Comparison of ENCODE assay signal across 22 mouse cellular contexts in the genomic region with DNA sequence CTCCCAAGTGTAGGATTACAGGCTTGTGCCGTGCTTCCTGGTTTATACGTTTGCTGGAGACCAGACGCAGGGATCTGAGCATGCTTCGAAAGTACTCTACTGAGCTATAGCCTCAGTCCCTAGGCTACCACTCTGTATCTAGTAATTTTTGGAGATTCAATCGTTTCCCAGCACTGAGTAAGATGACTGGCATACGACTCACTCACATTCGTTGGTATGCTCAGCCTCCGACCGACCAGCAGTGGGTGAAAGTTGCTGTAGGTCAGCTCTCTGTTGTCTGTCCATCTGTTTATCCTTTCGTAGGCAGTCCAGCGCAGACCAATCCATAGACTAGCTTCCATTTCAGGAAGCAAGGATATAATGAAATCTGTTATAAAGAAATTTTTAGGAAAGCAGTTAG. TPM values are rescaled to one million over a fixed set of nuclear protein-coding genes. Genes with fewer than 3 reads are reported as not detected.
DNase-seq lines count a peak whose midpoint lies in the region; ATAC-seq and TF ChIP-seq lines count a peak whose summit lies in the region.
"Had no signal": no experiment of that assay in that cellular context is flagged by ENCODE, and none has a peak within 500 bp of the region (broad histone marks: within the 10 kb centered on the region; RNA-seq: fewer than 3 reads in every experiment).

No protein-coding gene starts in this region.

- peak; percentile 79 for DNase-seq in heart, adult 11 months
- DNase-seq in heart, adult 18-20 months, result no peak
- DNase-seq in G1E (ENCODE audit: low spot score), result no peak
- no peak for DNase-seq in layer of hippocampus, adult 18-20 months (ENCODE audit: low spot score in 2 of 2)
- DNase-seq: adrenal gland, adult 2 months; adrenal gland, postnatal 10 days; adrenal gland, postnatal 25 days; cerebellum, adult 11 months; cerebellum, adult 18-20 months; cerebellum, adult 8-10 months; cerebellum, adult 9-11 months; cerebellum, postnatal 14 days; cerebellum, postnatal 36 days; embryo, embryonic 11 days had no signal

- H3K9me3 ChIP-seq in G1E (replicated peaks), result no peaks in the 10 kb centered on the region
- H3K9me3 ChIP-seq: embryonic facial prominence, embryonic 13.5 days; embryonic facial prominence, embryonic 15.5 days; forebrain, embryonic 10.5 days; forebrain, embryonic 12.5 days had no signal

- no peak for ATAC-seq in G1E (ENCODE audit: extremely low read depth, insufficient number of reproducible peaks, low FRiP score, poor library complexity, severe bottlenecking)
- ATAC-seq in CD4-positive, CD25-positive, alpha-beta regulatory T cell, adult 4 months, result no peak
- ATAC-seq: forebrain, embryonic 14.5 days; forebrain, embryonic 16.5 days had no signal

- H3K4me1 ChIP-seq in G1E (ENCODE audit: insufficient read depth, low read depth, low read length), result peaks cover 49% of the 10 kb centered on the region
- H3K4me1 ChIP-seq: embryonic facial prominence, embryonic 13.5 days; embryonic facial prominence, embryonic 15.5 days; forebrain, embryonic 10.5 days; forebrain, embryonic 12.5 days had no signal

- no peaks in the 10 kb centered on the region for H3K27me3 ChIP-seq in G1E (ENCODE audit: insufficient read depth, low read length)
- H3K27me3 ChIP-seq: embryonic facial prominence, embryonic 13.5 days; embryonic facial prominence, embryonic 15.5 days; forebrain, embryonic 12.5 days had no signal

- peaks cover 15% of the 10 kb centered on the region for H3K36me3 ChIP-seq in G1E (replicated peaks)
- H3K36me3 ChIP-seq: embryonic facial prominence, embryonic 15.5 days; forebrain, embryonic 10.5 days; forebrain, embryonic 12.5 days had no signal

- no peak for TF ChIP-seq CTCF in G1E (IDR thresholded peaks at IDR 0.05; ENCODE audit: low read depth, low read length)

- peak overlapping the region; percentile 68 for H3K4me3 ChIP-seq in G1E (ENCODE audit: low read depth, low read length)
- H3K4me3 ChIP-seq: embryonic facial prominence, embryonic 13.5 days; embryonic facial prominence, embryonic 15.5 days; erythroblast, embryonic 14.5 days; forebrain, embryonic 10.5 days; forebrain, embryonic 12.5 days had no signal

RNA-seq across cellular contexts. Expression of a gene that starts 43.3 kb away (rescaled TPM):
- total RNA-seq in heart, adult 18-20 months (2021), result 10 to 100 TPM; 10.0 to 12.5 TPM
- 0.53 TPM in 1 of 2 replicates, not detected in the other for total RNA-seq in G1E (2014; fragmentation: Nextera tagmentation)
- total RNA-seq in G1E (2017), result not detected in 2 replicates
- polyA plus RNA-seq in G1E (2012), result not detected in 2 replicates
- 10 to 100 TPM; 16.7 to 19.5 TPM for total RNA-seq in layer of hippocampus, adult 18-20 months (2021)
- polyA plus RNA-seq in CD4-positive, CD25-positive, alpha-beta regulatory T cell, adult 4 months (2017; shearing (Covaris generic)), result 1 to 10 TPM; 3.4 to 5.7 TPM

RNA-seq across cellular contexts. Expression of a gene that starts 55.5 kb away (rescaled TPM):
- total RNA-seq in heart, adult 18-20 months (2021), result 1 to 10 TPM; 1.1 to 1.6 TPM
- total RNA-seq in G1E (2014; fragmentation: Nextera tagmentation) (16.0 and 16.3 TPM in 2 replicates), G1E (2017) (11.8 and 12.5 TPM in 2 replicates)
- 0.15 and 0.19 TPM in 2 replicates for polyA plus RNA-seq in G1E (2012)
- under 1 TPM; 0.47 to 0.71 TPM for total RNA-seq in layer of hippocampus, adult 18-20 months (2021)
- 10 to 100 TPM; 13.2 to 14.7 TPM for polyA plus RNA-seq in CD4-positive, CD25-positive, alpha-beta regulatory T cell, adult 4 months (2017; shearing (Covaris generic))
- polyA plus RNA-seq: erythroblast, embryonic 14.5 days had no signal

Comparison
In these comparisons a context has a peak if more than half of its experiments do, and no peak if none do; other contexts are left out.
1. RNA of a gene that starts 43.3 kb away (total RNA-seq): 16.7 to 19.5 TPM in layer of hippocampus, adult 18-20 months and 10.0 to 12.5 TPM in heart, adult 18-20 months; 0.53 TPM in G1E; every median in the first group is over 4 times any median in the second.
2. RNA of a gene that starts 55.5 kb away (total RNA-seq): 11.8 to 16.3 TPM in G1E; 1.1 to 1.6 TPM in heart, adult 18-20 months and 0.47 to 0.71 TPM in layer of hippocampus, adult 18-20 months; every median in the first group is over 4 times any median in the second.